ENCODE assay signal across 9 mouse cellular contexts in the genomic region with DNA sequence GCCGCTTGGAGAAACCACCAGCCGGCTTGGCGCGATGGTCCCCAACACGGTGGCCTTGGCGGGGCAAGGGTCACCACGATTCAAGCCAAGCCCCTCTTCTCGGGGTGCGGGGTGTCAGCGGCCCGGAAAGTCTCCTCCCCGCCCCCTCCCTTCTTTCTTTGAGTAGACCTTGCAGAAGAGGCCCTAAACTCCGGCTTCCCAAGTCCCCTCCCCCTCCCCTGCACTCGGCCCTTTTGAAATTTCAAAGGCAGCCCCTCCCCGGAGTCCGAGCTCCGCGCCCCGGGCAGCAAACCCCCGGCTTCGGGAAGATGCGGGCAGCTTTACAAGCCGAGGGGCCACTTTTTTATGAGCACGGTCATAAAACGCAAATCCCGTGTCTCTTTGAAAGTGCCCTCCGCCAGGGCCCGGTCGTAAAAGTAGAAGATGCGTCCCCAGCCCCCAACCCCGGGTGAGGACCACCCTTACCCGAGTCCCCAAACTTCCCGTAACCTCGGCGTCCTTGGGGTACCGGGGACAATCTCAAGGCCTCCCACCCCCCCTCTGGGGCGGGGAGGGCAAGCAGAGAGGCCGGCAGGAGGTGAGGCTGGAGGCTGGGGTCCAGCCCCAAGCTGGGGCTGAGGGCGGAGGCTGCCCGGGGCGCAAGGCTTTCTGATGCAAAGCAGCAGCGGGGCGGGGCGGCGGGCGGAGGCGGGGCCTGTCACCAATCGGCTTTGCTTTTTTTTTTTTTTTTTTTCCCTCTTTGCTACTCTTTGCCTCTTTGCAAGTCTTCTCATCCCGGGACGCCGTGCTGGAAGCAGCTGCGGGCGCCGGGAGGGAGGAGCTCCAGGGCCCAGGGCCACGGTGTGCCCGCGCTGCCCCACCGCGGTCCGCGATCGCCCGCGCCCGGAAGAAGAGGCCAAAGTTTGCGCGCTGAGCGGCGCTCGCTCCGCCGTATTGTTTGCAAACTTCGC. TPM values are rescaled to one million over a fixed set of nuclear protein-coding genes. Genes with fewer than 3 reads are reported as not detected.
DNase-seq lines count a peak whose midpoint lies in the region; ATAC-seq and TF ChIP-seq lines count a peak whose summit lies in the region.
"Had no signal": no experiment of that assay in that cellular context is flagged by ENCODE, and none has a peak within 500 bp of the region (broad histone marks: within the 10 kb centered on the region; RNA-seq: fewer than 3 reads in every experiment).

Fzd10 (plus strand) TSS at position 773 of the 950 bp plus-strand sequence.

- H3K4me3 ChIP-seq in spleen, adult 2 months (ENCODE audit: extremely low read depth, insufficient read depth, insufficient read length) = peak within 1 kb of the TSS; percentile 27
- H3K4me3 ChIP-seq in hindbrain, embryonic 10.5 days = peak within 1 kb of the TSS; percentile 81
- H3K4me3 ChIP-seq in liver, embryonic 11.5 days (ENCODE audit: low read depth, low read length) = peak within 1 kb of the TSS; percentile 53
- H3K4me3 ChIP-seq in neural tube, embryonic 13.5 days = peak within 1 kb of the TSS; percentile 78
- H3K4me3 ChIP-seq: erythroblast, embryonic 14.5 days had no signal

- DNase-seq in CD4-positive, CD25-positive, alpha-beta regulatory T cell, adult 2 months (ENCODE audit: low read depth, low spot score) = peak; percentile 33
- no peak for DNase-seq in spleen, adult 2 months (ENCODE audit: low read depth in 1 of 2, low spot score in 2 of 2)
- no peak for DNase-seq in spleen, postnatal 4 days (ENCODE audit: low spot score in 2 of 2)
- peak; percentile 93 for DNase-seq in hindbrain, embryonic 10.5 days (ENCODE audit: low spot score)
- peak; percentile 66 for DNase-seq in liver, embryonic 11.5 days (ENCODE audit: low spot score)
- peak; percentile 56 to 66 for DNase-seq in urinary bladder, postnatal 36 days (ENCODE audit: low spot score in 2 of 2)

- no peak for TF ChIP-seq POLR2A in spleen, adult 2 months (IDR thresholded peaks at IDR 0.05; ENCODE audit: low read depth, low read length)

- no peak within 1 kb of the TSS for H3K9ac ChIP-seq in liver, embryonic 11.5 days (ENCODE audit: low read depth, low read length)
- peak within 1 kb of the TSS; percentile 78 for H3K9ac ChIP-seq in neural tube, embryonic 13.5 days

- peaks cover 5% of the 10 kb centered on the region for H3K4me1 ChIP-seq in spleen, adult 2 months (ENCODE audit: control insufficient read depth, insufficient read depth, insufficient read length)
- H3K4me1 ChIP-seq in hindbrain, embryonic 10.5 days (replicated peaks) = peaks cover 95% of the 10 kb centered on the region
- H3K4me1 ChIP-seq in liver, embryonic 11.5 days (replicated peaks; ENCODE audit: control insufficient read depth, insufficient read depth, low read length) = peaks cover 4% of the 10 kb centered on the region
- H3K4me1 ChIP-seq in neural tube, embryonic 13.5 days (replicated peaks) = peaks cover 84% of the 10 kb centered on the region

- no peaks in the 10 kb centered on the region for H3K36me3 ChIP-seq in spleen, adult 2 months (ENCODE audit: control insufficient read depth, insufficient read depth, low read length)
- peaks cover 22% of the 10 kb centered on the region for H3K36me3 ChIP-seq in hindbrain, embryonic 10.5 days
- no peaks in the 10 kb centered on the region for H3K36me3 ChIP-seq in liver, embryonic 11.5 days (ENCODE audit: control insufficient read depth, insufficient read depth, low read length)
- no peaks in the 10 kb centered on the region for H3K36me3 ChIP-seq in neural tube, embryonic 13.5 days

- no peak for TF ChIP-seq CTCF in spleen, adult 2 months (IDR thresholded peaks at IDR 0.05; ENCODE audit: extremely low read depth, insufficient read depth, insufficient read length, insufficient replicate concordance)

- WGBS in spleen, adult 2 months = 2% methylated on average over 73 of the region's 73 CpGs
- WGBS in hindbrain, embryonic 10.5 days = under 1% methylated on average over 73 of the region's 73 CpGs
- WGBS in liver, embryonic 11.5 days = under 1% methylated on average over 64 of the region's 73 CpGs
- under 1% methylated on average over 61 of the region's 73 CpGs for WGBS in neural tube, embryonic 13.5 days

- no peak within 1 kb of the TSS for H3K27ac ChIP-seq in spleen, adult 2 months (ENCODE audit: insufficient read depth, low read length)
- H3K27ac ChIP-seq in hindbrain, embryonic 10.5 days = peak within 1 kb of the TSS; percentile 97
- no peak within 1 kb of the TSS for H3K27ac ChIP-seq in liver, embryonic 11.5 days (ENCODE audit: low read depth, low read length)
- peak within 1 kb of the TSS; percentile 89 for H3K27ac ChIP-seq in neural tube, embryonic 13.5 days (replicated peaks)

- H3K9me3 ChIP-seq in hindbrain, embryonic 10.5 days = no peaks in the 10 kb centered on the region
- H3K9me3 ChIP-seq in liver, embryonic 11.5 days (ENCODE audit: control insufficient read depth, low read length) = no peaks in the 10 kb centered on the region
- H3K9me3 ChIP-seq in neural tube, embryonic 13.5 days = no peaks in the 10 kb centered on the region

- H3K4me2 ChIP-seq in liver, embryonic 11.5 days = peak within 1 kb of the TSS; percentile 69
- peak within 1 kb of the TSS; percentile 94 for H3K4me2 ChIP-seq in neural tube, embryonic 13.5 days

- ATAC-seq in CD4-positive, CD25-positive, alpha-beta regulatory T cell, adult 4 months = no peak
- peak; percentile 38; the same call in 1 of the 2 replicates for ATAC-seq in liver, embryonic 11.5 days (replicated peaks; ENCODE audit: low FRiP score)
- peak; percentile 58 for ATAC-seq in neural tube, embryonic 13.5 days (ENCODE audit: low read depth)

- H3K27me3 ChIP-seq in spleen, adult 2 months (ENCODE audit: control insufficient read depth, insufficient read depth, low read length) = peaks cover 10% of the 10 kb centered on the region
- peaks cover 56% of the 10 kb centered on the region for H3K27me3 ChIP-seq in hindbrain, embryonic 10.5 days (ENCODE audit: insufficient read depth, poor library complexity, severe bottlenecking)
- H3K27me3 ChIP-seq in liver, embryonic 11.5 days (replicated peaks; ENCODE audit: control insufficient read depth, insufficient read depth, low read length) = peaks cover 82% of the 10 kb centered on the region
- peaks cover 16% of the 10 kb centered on the region; the same call in 1 of the 2 replicates for H3K27me3 ChIP-seq in neural tube, embryonic 13.5 days

RNA-seq across cellular contexts. Expression of gene Fzd10, which starts in this region (rescaled TPM):
- not detected for polyA plus RNA-seq in CD4-positive, CD25-positive, alpha-beta regulatory T cell, adult 4 months (2017; shearing (Covaris generic))
- polyA plus RNA-seq in spleen, adult 2 months (2012; rRNA removed) = 0.15 and 0.33 TPM in 2 replicates
- polyA plus RNA-seq in hindbrain, embryonic 10.5 days (2016; fragmentation: Nextera tagmentation; extraction: Ambion mirVana) = 16.0 and 22.3 TPM in 2 replicates
- 0.44 TPM in 2 replicates for polyA plus RNA-seq in liver, embryonic 11.5 days (2014; fragmentation: Nextera tagmentation; extraction: Ambion mirVana)
- polyA plus RNA-seq in neural tube, embryonic 13.5 days (2015; fragmentation: Nextera tagmentation; extraction: Ambion mirVana) = 4.9 and 6.4 TPM in 2 replicates
- polyA plus RNA-seq: erythroblast, embryonic 14.5 days had no signal

Comparison
In these comparisons a context has a peak if more than half of its experiments do, and no peak if none do; other contexts are left out.
1. Peak in DNase-seq, ATAC-seq, H3K4me3 ChIP-seq and H3K4me2 ChIP-seq in liver, embryonic 11.5 days; RNA of the gene not detected or under 1 TPM.
2. DNase-seq: peak in CD4-positive, CD25-positive, alpha-beta regulatory T cell, adult 2 months (single experiment), hindbrain, embryonic 10.5 days (single experiment) and urinary bladder, postnatal 36 days (2 of 2); none in spleen, adult 2 months (0 of 2) and spleen, postnatal 4 days (0 of 2).
3. H3K27ac ChIP-seq: peak in hindbrain, embryonic 10.5 days (single experiment) and neural tube, embryonic 13.5 days (single experiment); none in spleen, adult 2 months (single experiment) and liver, embryonic 11.5 days (single experiment).
4. H3K4me3 ChIP-seq: peak in every context shown above with its lines; median percentile 81 in hindbrain, embryonic 10.5 days; 78 in neural tube, embryonic 13.5 days; 53 in liver, embryonic 11.5 days; 27 in spleen, adult 2 months.